13 mouse cellular contexts compared by ENCODE assay signal in genomic region chr12:88369690-88370089, GRCm38 (mm10). TPM values are rescaled to one million over a fixed set of nuclear protein-coding genes. Genes with fewer than 3 reads are reported as not detected.
"Had no signal": no experiment of that assay in that cellular context is flagged by ENCODE, and none has a peak within 500 bp of the region (broad histone marks: within the 10 kb centered on the region; RNA-seq: fewer than 3 reads in every experiment).

No protein-coding gene starts in this region.

RNA-seq across cellular contexts. Expression of gene Gm5039, which starts 45.9 kb away (rescaled TPM):
- polyA plus RNA-seq: lung, embryonic 14.5 days; lung, embryonic 16.5 days; midbrain, embryonic 10.5 days; midbrain, embryonic 12.5 days; midbrain, embryonic 14.5 days; midbrain, embryonic 16.5 days; neural tube, embryonic 11.5 days; neural tube, embryonic 13.5 days; neural tube, embryonic 15.5 days; small intestine, adult 2 months; stomach, embryonic 14.5 days; stomach, embryonic 16.5 days; thymus, postnatal 0 days had no signal
